Mouse (Mus musculus) liver, embryonic 14.5 days (tissue): ENCODE measurements around the gene Sesn3.

Source experiments
- CTCF ChIP-seq: IDR thresholded peaks from 2 replicates; pipeline ENCODE4 v1.5.1; 2016; ENCODE audit warnings: antibody characterized with exemption, low read depth, control low read depth
- EP300 ChIP-seq: IDR thresholded peaks from 2 replicates; pipeline ENCODE4 v1.6.1; 2016; ENCODE audit warnings: antibody characterized with exemption, low read depth

GRCm38 (mm10) chr9:14277365-14277991 is 2.6 kb downstream of the Sesn3 start:
- TF ChIP-seq CTCF (no peak), EP300 (no peak)
